Mouse (Mus musculus) CD4-positive, CD25-positive, alpha-beta regulatory T cell, adult 9 weeks (primary cell): ENCODE measurements around the gene Slit2. TPM values are rescaled to one million over a fixed set of nuclear protein-coding genes. Genes with fewer than 3 reads are reported as not detected.

Experiments
- polyA plus RNA-seq: library from polyadenylated mRNA; unstranded; fragments of 100-300 nt; shearing (Covaris generic); gene quantifications from one replicate; pipeline ENCODE4 v1.2.1, GENCODE M21; 2017

The Slit2 gene
- 0.19 TPM for polyA plus RNA-seq

GRCm38 (mm10) chr5:47982941-47983701 lies at the start of gene Slit2:
Slit2 (plus strand) TSS chr5:47983138.

GRCm38 (mm10) chr5:48327652-48328051 lies 344.7 kb downstream of the Slit2 start, which contains the start of gene 5730480H06Rik:
5730480H06Rik (plus strand) TSS chr5:48327952.

